Mouse (Mus musculus) CH12F3 (cell line): Measurements from ENCODE around the gene Agbl4.

Experiments used
- in situ Hi-C: fragments of 300-500 bp; cut with MboI; formaldehyde crosslinking; loops from 2 replicates; pipeline ENCODE4 v1.14.3; 2020; ENCODE audit warnings: low sequenced_read_pairs

Agbl4 gene

GRCm38 (mm10) chr4:111255499-111255898 is 858.0 kb downstream of the Agbl4 start:
- in situ Hi-C loops = no loop called here

- in situ Hi-C loops = no loop called here
Measured at GRCm38 (mm10) chr4:111256931-111257330, 859.5 kb downstream of the Agbl4 start.

GRCm38 (mm10) chr4:111280936-111281335 is 883.5 kb downstream of the Agbl4 start:
- in situ Hi-C loops = no loop called here

GRCm38 (mm10) chr4:111281836-111282235 is 884.4 kb downstream of the Agbl4 start:
- in situ Hi-C loops = no loop called here

GRCm38 (mm10) chr4:111284625-111285024 is 887.2 kb downstream of the Agbl4 start:
- in situ Hi-C loops = no loop called here

GRCm38 (mm10) chr4:111294528-111295241 is 897.2 kb downstream of the Agbl4 start:
- in situ Hi-C loops = no loop called here

- in situ Hi-C loops = loop anchor here (25.0 kb wide), 1 partner anchor 206 kb away; no protein-coding TSS in a partner anchor
Measured at GRCm38 (mm10) chr4:111306518-111306917, 909.1 kb downstream of the Agbl4 start.

- in situ Hi-C loops = loop anchor here (25.0 kb wide), 1 partner anchor 205 kb away; no protein-coding TSS in a partner anchor
Measured at GRCm38 (mm10) chr4:111307166-111307565, 909.7 kb downstream of the Agbl4 start.

- in situ Hi-C loops = loop anchor here (25.0 kb wide), 1 partner anchor 205 kb away; no protein-coding TSS in a partner anchor
Measured at GRCm38 (mm10) chr4:111307633-111308032, 910.2 kb downstream of the Agbl4 start.

- in situ Hi-C loops = loop anchor here (25.0 kb wide), 1 partner anchor 204 kb away; no protein-coding TSS in a partner anchor
Measured at GRCm38 (mm10) chr4:111308572-111309288, 911.3 kb downstream of the Agbl4 start.

GRCm38 (mm10) chr4:111327094-111327493 is 929.6 kb downstream of the Agbl4 start:
- in situ Hi-C loops = no loop called here

- in situ Hi-C loops = no loop called here
Measured at GRCm38 (mm10) chr4:111327760-111328373, 930.4 kb downstream of the Agbl4 start.

GRCm38 (mm10) chr4:111329501-111329900 is 932.0 kb downstream of the Agbl4 start:
- in situ Hi-C loops = no loop called here

- in situ Hi-C loops = no loop called here
Measured at GRCm38 (mm10) chr4:111332864-111333263, 935.4 kb downstream of the Agbl4 start.

- in situ Hi-C loops = no loop called here
Measured at GRCm38 (mm10) chr4:111349965-111350364, 952.5 kb downstream of the Agbl4 start.

- in situ Hi-C loops = no loop called here
Measured at GRCm38 (mm10) chr4:111350615-111351525, 953.4 kb downstream of the Agbl4 start.

- in situ Hi-C loops = no loop called here
Measured at GRCm38 (mm10) chr4:111356584-111357115, 959.2 kb downstream of the Agbl4 start.

GRCm38 (mm10) chr4:111357176-111357575 is 959.7 kb downstream of the Agbl4 start:
- in situ Hi-C loops = no loop called here

GRCm38 (mm10) chr4:111364199-111364598 is 966.7 kb downstream of the Agbl4 start:
- in situ Hi-C loops = no loop called here

- in situ Hi-C loops = no loop called here
Measured at GRCm38 (mm10) chr4:111367771-111368170, 970.3 kb downstream of the Agbl4 start.
